ENCODE assay signal across 11 mouse cellular contexts in the genomic region with DNA sequence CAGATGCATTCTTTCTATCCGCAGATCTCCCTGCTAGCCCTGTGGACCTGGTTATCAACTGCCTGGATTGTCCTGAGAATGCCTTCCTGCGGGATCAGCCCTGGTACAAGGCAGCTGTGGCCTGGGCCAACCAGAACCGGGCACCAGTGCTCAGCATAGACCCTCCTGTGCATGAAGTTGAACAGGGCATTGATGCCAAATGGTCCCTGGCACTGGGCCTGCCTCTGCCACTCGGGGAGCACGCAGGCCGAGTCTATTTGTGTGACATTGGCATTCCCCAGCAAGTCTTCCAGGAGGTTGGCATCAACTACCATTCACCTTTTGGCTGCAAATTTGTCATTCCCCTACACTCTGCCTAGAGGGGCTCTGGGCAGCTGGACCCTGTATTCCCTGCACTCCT. TPM values are rescaled to one million over a fixed set of nuclear protein-coding genes. Genes with fewer than 3 reads are reported as not detected.
A peak's percentile ranks its signal among the peaks of the same experiment; 100 is the strongest.
DNase-seq lines count a peak whose midpoint lies in the region; ATAC-seq and TF ChIP-seq lines count a peak whose summit lies in the region.
"Had no signal": no experiment of that assay in that cellular context is flagged by ENCODE, and none has a peak within 500 bp of the region (broad histone marks: within the 10 kb centered on the region; RNA-seq: fewer than 3 reads in every experiment).

No protein-coding gene starts in this region.

- DNase-seq in heart, adult 2 months = peak; percentile 55 to 62
- no peak for DNase-seq in layer of hippocampus, adult 2 months (ENCODE audit: low spot score in 2 of 2)
- no peak for DNase-seq in layer of hippocampus, adult 11-12 months (ENCODE audit: low spot score)
- peak; percentile 73 to 76 for DNase-seq in cerebellum, adult 18-20 months
- DNase-seq in cerebellum, postnatal 10 days = peak; percentile 87 to 91
- no peak for DNase-seq in frontal cortex, postnatal 10 days (ENCODE audit: low spot score in 2 of 2)
- no peak for DNase-seq in spleen, postnatal 14 days (ENCODE audit: low spot score in 2 of 2)
- DNase-seq: embryo, embryonic 11 days; lung, adult 18-20 months had no signal

- no peak overlapping the region for H3K27ac ChIP-seq in heart, adult 2 months
- no peak overlapping the region for H3K27ac ChIP-seq in heart, embryonic 12.5 days (ENCODE audit: poor library complexity, severe bottlenecking)
- peak overlapping the region; percentile 29; the same call in 1 of the 2 replicates for H3K27ac ChIP-seq in layer of hippocampus, adult 2 months

- TF ChIP-seq POLR2A in heart, adult 2 months (IDR thresholded peaks at IDR 0.05; ENCODE audit: insufficient read depth, low read depth, low read length) = no peak

- no peak for ATAC-seq in heart, embryonic 12.5 days (ENCODE audit: insufficient number of reproducible peaks, low FRiP score)

- TF ChIP-seq EP300 in heart, adult 2 months (IDR thresholded peaks at IDR 0.05; ENCODE audit: insufficient read depth, low read depth, low read length) = no peak

- 56% methylated on average over 6 of the region's 6 CpGs for WGBS in heart, adult 2 months
- 85% methylated on average over 6 of the region's 6 CpGs for WGBS in heart, embryonic 12.5 days

- no peaks in the 10 kb centered on the region for H3K9me3 ChIP-seq in heart, embryonic 12.5 days (replicated peaks)

- no peak overlapping the region for H3K4me2 ChIP-seq in heart, embryonic 12.5 days

- TF ChIP-seq CTCF in heart, adult 2 months (IDR thresholded peaks at IDR 0.05) = no peak
- no peak for TF ChIP-seq CTCF in layer of hippocampus, adult 2 months (conservative IDR thresholded peaks at IDR 0.05)

- H3K79me2 ChIP-seq in heart, adult 2 months (replicated peaks; ENCODE audit: control insufficient read depth, insufficient read depth, low read length) = no peaks in the 10 kb centered on the region

- peaks cover 7% of the 10 kb centered on the region for H3K36me3 ChIP-seq in heart, adult 2 months (ENCODE audit: control insufficient read depth, insufficient read depth, low read length)
- peaks cover 86% of the 10 kb centered on the region for H3K36me3 ChIP-seq in heart, embryonic 12.5 days

- H3K4me1 ChIP-seq in heart, adult 2 months (ENCODE audit: control insufficient read depth, insufficient read depth, low read length) = peaks cover 9% of the 10 kb centered on the region
- no peaks in the 10 kb centered on the region for H3K4me1 ChIP-seq in heart, embryonic 12.5 days (replicated peaks)

- H3K9ac ChIP-seq in heart, adult 2 months (ENCODE audit: low read depth, low read length) = no peak overlapping the region
- H3K9ac ChIP-seq in heart, embryonic 12.5 days = no peak overlapping the region

- no peaks in the 10 kb centered on the region for H3K27me3 ChIP-seq in heart, adult 2 months (ENCODE audit: control insufficient read depth, insufficient read depth, low read length)
- H3K27me3 ChIP-seq in heart, embryonic 12.5 days (replicated peaks) = no peaks in the 10 kb centered on the region
- H3K27me3 ChIP-seq: megakaryocyte, embryonic 14.5 days had no signal

- intact Hi-C loops in heart, adult 2 months (cut with DNase I) = loop anchor here (5.0 kb wide), 1 partner anchor 206 kb away; no protein-coding TSS in a partner anchor

- H3K4me3 ChIP-seq in heart, adult 2 months = no peak overlapping the region
- H3K4me3 ChIP-seq in heart, embryonic 12.5 days = no peak overlapping the region
- H3K4me3 ChIP-seq in layer of hippocampus, adult 2 months = no peak overlapping the region
- H3K4me3 ChIP-seq: megakaryocyte, embryonic 14.5 days had no signal

RNA-seq across cellular contexts. Expression of gene Clk3, which starts 17.5 kb away (rescaled TPM):
- total RNA-seq in heart, adult 2 months (2021) = 10 to 100 TPM; 27.6 to 33.8 TPM
- polyA plus RNA-seq in heart, adult 2 months (2012; rRNA removed) = 61.7 and 124 TPM in 2 replicates
- 67.0 and 68.1 TPM in 2 replicates for polyA plus RNA-seq in heart, embryonic 12.5 days (2016; fragmentation: Nextera tagmentation; extraction: Ambion mirVana)
- 10 to 100 TPM; 80.2 to 83.4 TPM for total RNA-seq in layer of hippocampus, adult 2 months (2021)

RNA-seq across cellular contexts. Expression of gene Edc3, which starts 39.8 kb away (rescaled TPM):
- 1 to 10 TPM; 5.3 to 5.7 TPM for total RNA-seq in heart, adult 2 months (2021)
- 5.5 and 6.6 TPM in 2 replicates for polyA plus RNA-seq in heart, adult 2 months (2012; rRNA removed)
- polyA plus RNA-seq in heart, embryonic 12.5 days (2016; fragmentation: Nextera tagmentation; extraction: Ambion mirVana) = 21.2 and 21.3 TPM in 2 replicates
- total RNA-seq in layer of hippocampus, adult 2 months (2021) = 10 to 100 TPM; 13.2 to 14.1 TPM

Comparison
In these comparisons a context has a peak if more than half of its experiments do, and no peak if none do; other contexts are left out.
1. DNase-seq: peak in heart, adult 2 months (2 of 2), cerebellum, adult 18-20 months (2 of 2) and cerebellum, postnatal 10 days (2 of 2); none in layer of hippocampus, adult 2 months (0 of 2), layer of hippocampus, adult 11-12 months (single experiment), frontal cortex, postnatal 10 days (0 of 2) and spleen, postnatal 14 days (0 of 2).